Mouse (Mus musculus) kidney, adult 2 months (tissue): ENCODE data around the gene Spin1.

Experiments used
- CTCF ChIP-seq: fragments of 200-500 bp; conservative IDR thresholded peaks from 2 replicates; pipeline ENCODE4 v1.5.1; 2011; ENCODE audit warnings: low read depth, mild to moderate bottlenecking, control low read depth, low read length, moderate library complexity, mixed read lengths; ENCODE audit not compliant: insufficient read depth, insufficient read length
- POLR2A ChIP-seq: fragments of 200-500 bp; IDR thresholded peaks from one replicate; pipeline ENCODE4 v1.6.1; 2011; ENCODE audit warnings: low read depth, low read length, control low read depth

DNA sequence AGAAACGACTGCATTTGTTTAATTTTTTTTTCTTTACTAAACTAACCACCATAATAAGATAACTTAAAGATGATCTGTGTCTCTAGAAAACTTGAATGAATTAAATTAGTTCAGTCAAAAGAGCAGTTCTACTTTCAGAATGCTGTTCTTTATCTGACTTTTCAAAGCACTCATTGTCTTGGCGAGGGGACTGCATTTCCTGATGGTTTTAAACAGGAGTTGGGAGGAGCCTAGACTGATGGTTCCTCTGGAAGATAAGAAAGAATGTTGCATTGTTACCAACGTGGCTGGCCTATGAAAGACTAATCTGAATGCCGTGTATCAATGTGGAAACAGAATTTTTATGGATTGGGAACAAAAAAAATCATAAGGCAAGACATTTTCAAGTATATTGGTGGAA lies 20.1 kb downstream of the Spin1 start:
- TF ChIP-seq POLR2A, result no peak
- TF ChIP-seq CTCF, result no peak
